Mouse (Mus musculus) embryonic facial prominence, embryonic 10.5 days (tissue): ENCODE results near the gene Drd1. TPM values are rescaled to one million over a fixed set of nuclear protein-coding genes. Genes with fewer than 3 reads are reported as not detected.

Experiments
- DNase-seq: peaks from one replicate; pipeline ENCODE4 v3.0.0-alpha.2; 2017; ENCODE audit warnings: low spot score
- H3K27ac ChIP-seq: fragments of 300-500 bp; sonication (generic); replicated peaks from 2 replicates; pipeline ENCODE4 v1.5.1; 2016; ENCODE audit warnings: mild to moderate bottlenecking
- H3K27me3 ChIP-seq: fragments of 300-500 bp; sonication (generic); replicated peaks from 2 replicates; pipeline ENCODE4 v1.6.1; 2016; ENCODE audit warnings: low read depth, mild to moderate bottlenecking; ENCODE audit not compliant: poor library complexity, severe bottlenecking
- H3K36me3 ChIP-seq: fragments of 300-500 bp; sonication (generic); replicated peaks from 2 replicates; pipeline ENCODE4 v1.6.1; 2016; ENCODE audit warnings: mild to moderate bottlenecking, moderate library complexity
- H3K4me1 ChIP-seq: fragments of 300-500 bp; sonication (generic); 2 replicates; pipeline ENCODE4 v1.6.1; 2016
- H3K4me3 ChIP-seq: fragments of 300-500 bp; sonication (generic); 2 replicates; pipeline ENCODE4 v1.5.1; 2016; ENCODE audit warnings: mild to moderate bottlenecking, moderate library complexity
- H3K9me3 ChIP-seq: fragments of 300-500 bp; sonication (generic); 2 replicates; pipeline ENCODE4 v1.6.1; 2016; ENCODE audit warnings: mild to moderate bottlenecking
- WGBS: fragments of 180-500 bp; shearing (Covaris S2); methylation state at CpG from one replicate; pipeline ENCODE4 v1.1.7; 2016; 5-methylcytosine and 5-hydroxymethylcytosine counted together
- polyA plus RNA-seq: library from polyadenylated mRNA; unstranded; fragments of >200 nt; fragmentation: Nextera tagmentation; extraction: Ambion mirVana; gene quantifications from 2 replicates; pipeline ENCODE4 v1.2.1, GENCODE M21; 2016

The Drd1 gene
- polyA plus RNA-seq, 1 experiment from 2014 or later: 0.06 TPM

- Histone ChIP-seq H3K27ac (no peak overlapping the region), H3K27me3 (no peaks in the 10 kb centered on the region), H3K9me3 (no peaks in the 10 kb centered on the region), H3K4me1 (no peaks in the 10 kb centered on the region), H3K36me3 (no peaks in the 10 kb centered on the region), H3K4me3 (no peak overlapping the region)
- 84% methylated on average over 4 of the region's 4 CpGs for WGBS
- no peak for DNase-seq
These were observed 21.9 kb downstream of the Drd1 start for GRCm38 (mm10) chr13:54033653-54034052.

GRCm38 (mm10) chr13:54027079-54027478 lies 28.4 kb downstream of the Drd1 start:
- 89% methylated on average over 7 of the region's 7 CpGs for WGBS
- H3K27ac ChIP-seq: no peak overlapping the region

GRCm38 (mm10) chr13:54023311-54023710 lies 32.2 kb downstream of the Drd1 start:
- H3K27ac ChIP-seq: no peak overlapping the region
- no peak for DNase-seq
- WGBS: 56% methylated on average over 5 of the region's 5 CpGs
- H3K4me1 ChIP-seq: no peaks in the 10 kb centered on the region
- H3K4me3 ChIP-seq: no peak overlapping the region
- H3K27me3 ChIP-seq: no peaks in the 10 kb centered on the region
- H3K36me3 ChIP-seq: no peaks in the 10 kb centered on the region
- H3K9me3 ChIP-seq: no peaks in the 10 kb centered on the region

More at GRCm38 (mm10) chr13:54027079-54027478, 28.4 kb downstream of the Drd1 start:
- DNase-seq: no peak
- H3K36me3 ChIP-seq: no peaks in the 10 kb centered on the region
- H3K9me3 ChIP-seq: no peaks in the 10 kb centered on the region
- no peaks in the 10 kb centered on the region for H3K4me1 ChIP-seq
- no peaks in the 10 kb centered on the region for H3K27me3 ChIP-seq
- H3K4me3 ChIP-seq: no peak overlapping the region

- Histone ChIP-seq H3K27ac (no peak overlapping the region), H3K4me3 (no peak overlapping the region)
- 93% methylated on average over 4 of the region's 4 CpGs for WGBS
These were observed 46.8 kb downstream of the Drd1 start for GRCm38 (mm10) chr13:54008716-54009115.

More at GRCm38 (mm10) chr13:54008716-54009115, 46.8 kb downstream of the Drd1 start:
- Histone ChIP-seq H3K4me1 (no peaks in the 10 kb centered on the region), H3K9me3 (no peaks in the 10 kb centered on the region), H3K27me3 (no peaks in the 10 kb centered on the region), H3K36me3 (no peaks in the 10 kb centered on the region)
- no peak for DNase-seq

Other genes with a start within 250 kb of the Drd1 start
- gene Sfxn1, start 16.2 kb upstream of the Drd1 start, polyA plus RNA-seq: 86.2 and 87.5 TPM in 2 replicates
- not detected in 2 replicates for gene Hrh2, start 136.4 kb upstream of the Drd1 start, polyA plus RNA-seq